Mouse (Mus musculus) heart, embryonic 11.5 days (tissue): ENCODE measurements around the gene Slc4a11. TPM values are rescaled to one million over a fixed set of nuclear protein-coding genes. Genes with fewer than 3 reads are reported as not detected.

Source experiments
- ATAC-seq: fragments of 200-750 bp; cut with Nextera tagmentation; replicated peaks from 2 replicates; pipeline ENCODE4 v1.8.0; 2017; ENCODE audit warnings: moderate library complexity; ENCODE audit not compliant: insufficient number of reproducible peaks, low FRiP score, low TSS enrichment
- H3K27ac ChIP-seq: fragments of 300-500 bp; sonication (generic); 2 replicates; pipeline ENCODE4 v1.5.1; 2014; ENCODE audit warnings: mild to moderate bottlenecking, low read depth, low read length
- H3K27me3 ChIP-seq: fragments of 300-500 bp; sonication (generic); 2 replicates; pipeline ENCODE4 v1.6.1; 2014; ENCODE audit warnings: mild to moderate bottlenecking, low read length, mixed read lengths; ENCODE audit not compliant: control insufficient read depth, insufficient read depth
- H3K36me3 ChIP-seq: fragments of 300-500 bp; sonication (generic); 2 replicates; pipeline ENCODE4 v1.6.1; 2014; ENCODE audit warnings: mild to moderate bottlenecking, low read length, moderate library complexity, mixed read lengths; ENCODE audit not compliant: control insufficient read depth, insufficient read depth
- H3K4me1 ChIP-seq: fragments of 300-500 bp; sonication (generic); 2 replicates; pipeline ENCODE4 v1.6.1; 2014; ENCODE audit warnings: low read length; ENCODE audit not compliant: control insufficient read depth, insufficient read depth
- H3K4me2 ChIP-seq: fragments of 300-500 bp; sonication (generic); 2 replicates; pipeline ENCODE4 v1.6.1; 2014; ENCODE audit warnings: mild to moderate bottlenecking, moderate library complexity
- H3K4me3 ChIP-seq: fragments of 300-500 bp; sonication (generic); 2 replicates; pipeline ENCODE4 v1.5.1; 2014; ENCODE audit warnings: low read depth, low read length
- H3K9ac ChIP-seq: fragments of 300-500 bp; sonication (generic); 2 replicates; pipeline ENCODE4 v1.6.1; 2014; ENCODE audit warnings: mild to moderate bottlenecking, low read depth, low read length, moderate library complexity
- H3K9me3 ChIP-seq: fragments of 300-500 bp; sonication (generic); replicated peaks from 2 replicates; pipeline ENCODE4 v1.6.1; 2016; ENCODE audit warnings: low read length; ENCODE audit not compliant: control insufficient read depth
- WGBS: fragments of 180-500 bp; shearing (Covaris S2); extraction: QIAGEN DNeasy Blood & Tissue Kit; methylation state at CpG from one replicate; pipeline ENCODE4 v1.1.7; 2014; ENCODE audit not compliant: insufficient replicate concordance; 5-methylcytosine and 5-hydroxymethylcytosine counted together
- polyA plus RNA-seq: library from polyadenylated mRNA; unstranded; fragments of >200 nt; fragmentation: Nextera tagmentation; extraction: Ambion mirVana; gene quantifications from 2 replicates; pipeline ENCODE4 v1.2.1, GENCODE M21; 2014

Gene Slc4a11
- polyA plus RNA-seq, 1 experiment from 2014 or later = 0.17 TPM

GRCm38 (mm10) chr2:130728906-130729585 lies 31.7 kb upstream of the Slc4a11 start:
- H3K27me3 ChIP-seq = no peaks in the 10 kb centered on the region
- peaks cover 54% of the 10 kb centered on the region for H3K36me3 ChIP-seq
- no peaks in the 10 kb centered on the region for H3K9me3 ChIP-seq
- no peak overlapping the region for H3K27ac ChIP-seq
- WGBS = 95% methylated on average over 2 of the region's 2 CpGs
- H3K4me3 ChIP-seq = no peak overlapping the region
- no peak overlapping the region for H3K4me2 ChIP-seq
- no peak overlapping the region for H3K9ac ChIP-seq
- no peak for ATAC-seq
- no peaks in the 10 kb centered on the region for H3K4me1 ChIP-seq

DNA sequence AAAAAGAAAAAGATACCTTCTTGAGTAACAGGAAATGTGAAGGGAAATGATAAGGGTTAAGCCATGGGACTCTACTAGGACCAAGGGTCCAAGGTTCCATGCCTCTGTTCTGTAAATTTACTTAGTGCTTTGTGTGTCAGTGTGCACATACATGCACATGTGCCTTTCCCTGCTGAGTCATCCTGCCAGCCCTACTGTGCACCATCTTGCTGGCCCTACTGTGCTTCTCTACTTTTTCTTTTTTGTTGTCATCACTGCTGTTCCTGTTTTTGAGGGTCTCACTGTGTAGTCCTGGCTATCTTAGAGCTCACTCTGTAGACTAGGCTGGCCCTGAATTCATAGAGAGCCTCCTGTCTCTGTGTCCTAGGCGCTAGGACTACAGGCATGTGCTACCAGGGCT lies 30.4 kb upstream of the Slc4a11 start:
- 89% methylated on average over 1 of the region's 1 CpGs for WGBS
- ATAC-seq = no peak
- Histone ChIP-seq H3K4me1 (no peaks in the 10 kb centered on the region), H3K36me3 (peaks cover 60% of the 10 kb centered on the region), H3K4me2 (no peak overlapping the region), H3K27me3 (no peaks in the 10 kb centered on the region), H3K4me3 (no peak overlapping the region), H3K9ac (no peak overlapping the region), H3K27ac (no peak overlapping the region), H3K9me3 (no peaks in the 10 kb centered on the region)

- no peak for ATAC-seq
- Histone ChIP-seq H3K9me3 (no peaks in the 10 kb centered on the region), H3K27ac (no peak overlapping the region), H3K9ac (no peak overlapping the region), H3K4me3 (no peak overlapping the region), H3K36me3 (peaks cover 45% of the 10 kb centered on the region), H3K4me2 (no peak overlapping the region), H3K27me3 (no peaks in the 10 kb centered on the region), H3K4me1 (no peaks in the 10 kb centered on the region)
- WGBS = 76% methylated on average over 4 of the region's 4 CpGs
Measured at GRCm38 (mm10) chr2:130724369-130724768, 27.1 kb upstream of the Slc4a11 start.

DNA sequence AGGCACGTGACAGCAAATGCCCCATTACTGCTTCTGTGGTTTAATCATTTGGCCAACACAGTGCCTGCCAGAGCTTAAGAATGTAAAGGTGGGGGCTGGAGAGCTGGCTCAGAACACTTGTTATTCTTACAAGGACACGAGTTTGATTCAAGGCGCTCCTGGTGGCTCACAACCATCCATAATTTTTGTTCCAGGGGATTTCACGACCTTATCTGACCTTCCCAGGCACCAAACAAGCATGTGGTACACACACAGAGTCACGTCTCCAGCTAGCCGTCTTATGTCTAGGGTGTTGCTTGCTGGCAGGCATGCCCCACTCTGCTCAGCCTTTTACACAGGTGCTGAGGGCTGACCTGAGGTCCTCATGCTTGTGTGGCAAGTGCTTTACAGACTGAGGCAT lies 20.6 kb upstream of the Slc4a11 start:
- Histone ChIP-seq H3K36me3 (peaks cover 16% of the 10 kb centered on the region), H3K9me3 (no peaks in the 10 kb centered on the region), H3K4me1 (no peaks in the 10 kb centered on the region), H3K27me3 (no peaks in the 10 kb centered on the region), H3K4me2 (no peak overlapping the region), H3K9ac (no peak overlapping the region), H3K27ac (no peak overlapping the region), H3K4me3 (no peak overlapping the region)
- no peak for ATAC-seq
- 66% methylated on average over 6 of the region's 6 CpGs for WGBS

- 56% methylated on average over 10 of the region's 10 CpGs for WGBS
- Histone ChIP-seq H3K27me3 (no peaks in the 10 kb centered on the region), H3K4me3 (no peak overlapping the region), H3K9ac (no peak overlapping the region), H3K9me3 (no peaks in the 10 kb centered on the region), H3K36me3 (peaks cover 13% of the 10 kb centered on the region; the same call in 1 of the 2 replicates), H3K4me2 (no peak overlapping the region), H3K27ac (no peak overlapping the region), H3K4me1 (peaks cover 6% of the 10 kb centered on the region; the same call in 1 of the 2 replicates)
- ATAC-seq = no peak
Measured at GRCm38 (mm10) chr2:130707057-130707456, 9.7 kb upstream of the Slc4a11 start.

GRCm38 (mm10) chr2:130706602-130707001 lies 9.3 kb upstream of the Slc4a11 start:
- no peak overlapping the region for H3K9ac ChIP-seq
- WGBS = 64% methylated on average over 4 of the region's 4 CpGs
- peaks cover 13% of the 10 kb centered on the region; the same call in 1 of the 2 replicates for H3K36me3 ChIP-seq
- H3K9me3 ChIP-seq = no peaks in the 10 kb centered on the region
- H3K27me3 ChIP-seq = no peaks in the 10 kb centered on the region
- H3K4me3 ChIP-seq = no peak overlapping the region
- H3K4me1 ChIP-seq = peaks cover 6% of the 10 kb centered on the region; the same call in 1 of the 2 replicates
- H3K27ac ChIP-seq = no peak overlapping the region
- H3K4me2 ChIP-seq = no peak overlapping the region
- ATAC-seq = no peak

- H3K4me1 ChIP-seq = peaks cover 6% of the 10 kb centered on the region; the same call in 1 of the 2 replicates
- H3K27ac ChIP-seq = no peak overlapping the region
- 0 out of 2 replicates have a peak, but pooled peaks cover under 1% of the 10 kb centered on the region for H3K27me3 ChIP-seq
- H3K9me3 ChIP-seq = no peaks in the 10 kb centered on the region
- no peak for ATAC-seq
- no peak overlapping the region for H3K4me2 ChIP-seq
- H3K36me3 ChIP-seq = peaks cover 11% of the 10 kb centered on the region; the same call in 1 of the 2 replicates
- H3K4me3 ChIP-seq = no peak overlapping the region
- no peak overlapping the region for H3K9ac ChIP-seq
- WGBS = 74% methylated on average over 6 of the region's 6 CpGs
Measured at GRCm38 (mm10) chr2:130705178-130705577, 7.9 kb upstream of the Slc4a11 start.

DNA sequence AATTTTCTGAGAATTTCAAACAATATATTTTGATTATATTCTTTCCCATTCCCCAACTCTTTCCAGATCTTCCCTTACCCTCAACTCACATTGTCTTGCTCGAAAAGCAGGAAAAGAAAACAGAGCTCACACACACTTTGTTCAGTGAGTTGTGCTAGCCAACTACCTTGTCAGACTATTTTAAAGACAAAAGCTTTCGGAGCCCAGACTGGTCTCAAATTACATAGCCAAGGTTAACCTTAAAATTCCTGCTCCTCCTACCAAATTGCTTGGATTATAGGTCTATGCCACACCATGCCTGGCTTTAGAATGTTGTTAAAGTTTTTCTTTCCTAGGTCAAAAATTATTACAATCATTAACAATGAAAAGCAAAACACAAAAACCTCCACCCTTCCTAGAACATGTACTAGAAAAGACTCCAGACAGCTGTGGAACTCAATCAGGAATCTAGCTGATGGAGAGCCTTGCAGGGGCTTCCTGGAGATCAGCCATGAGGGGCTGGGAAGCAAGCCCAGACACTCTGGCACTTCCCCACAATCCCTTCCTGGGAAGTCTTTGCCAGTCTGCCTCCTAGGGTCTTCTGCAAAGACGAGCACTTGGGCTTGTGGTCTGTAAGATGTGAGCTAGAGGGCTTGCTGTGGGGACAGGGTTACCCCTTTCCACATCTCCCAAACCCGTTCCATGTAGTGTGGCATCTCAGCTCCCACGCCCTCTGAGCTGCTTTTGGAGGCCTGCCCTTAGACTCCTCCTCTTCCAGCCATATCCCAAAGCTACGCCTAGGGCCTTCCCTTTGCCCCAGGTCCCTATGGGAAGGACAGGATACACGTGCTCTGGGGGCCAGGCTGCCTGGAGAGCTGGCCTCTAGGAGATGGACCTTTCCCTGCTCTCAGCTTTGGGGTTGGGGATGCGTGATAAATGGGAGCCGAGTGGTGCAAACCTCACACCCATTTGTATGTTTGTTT lies 7.0 kb upstream of the Slc4a11 start:
- H3K9me3 ChIP-seq = no peaks in the 10 kb centered on the region
- H3K4me2 ChIP-seq = no peak overlapping the region
- H3K27me3 ChIP-seq = peaks cover 8% of the 10 kb centered on the region; the same call in 1 of the 2 replicates
- 55% methylated on average over 9 of the region's 9 CpGs for WGBS
- H3K27ac ChIP-seq = no peak overlapping the region
- H3K4me1 ChIP-seq = peaks cover 6% of the 10 kb centered on the region; the same call in 1 of the 2 replicates
- peaks cover 8% of the 10 kb centered on the region; the same call in 1 of the 2 replicates for H3K36me3 ChIP-seq
- ATAC-seq = peak; percentile 31; the same call in 1 of the 2 replicates
- no peak overlapping the region for H3K4me3 ChIP-seq
- no peak overlapping the region for H3K9ac ChIP-seq
